Mouse (Mus musculus) lung, adult 2 months (tissue): Measurements from ENCODE around the gene Rftn1.

Source experiments
- CTCF ChIP-seq: fragments of 200-500 bp; IDR thresholded peaks from 2 replicates; pipeline ENCODE4 v1.5.1; 2011; ENCODE audit warnings: mild to moderate bottlenecking, low read length, control low read depth; ENCODE audit not compliant: insufficient read depth
- POLR2A ChIP-seq: fragments of 200-500 bp; IDR thresholded peaks from 2 replicates; pipeline ENCODE4 v1.6.1; 2011; ENCODE audit warnings: low read depth, mild to moderate bottlenecking, control low read depth, low read length, borderline replicate concordance; ENCODE audit errors: extremely low read depth

DNA sequence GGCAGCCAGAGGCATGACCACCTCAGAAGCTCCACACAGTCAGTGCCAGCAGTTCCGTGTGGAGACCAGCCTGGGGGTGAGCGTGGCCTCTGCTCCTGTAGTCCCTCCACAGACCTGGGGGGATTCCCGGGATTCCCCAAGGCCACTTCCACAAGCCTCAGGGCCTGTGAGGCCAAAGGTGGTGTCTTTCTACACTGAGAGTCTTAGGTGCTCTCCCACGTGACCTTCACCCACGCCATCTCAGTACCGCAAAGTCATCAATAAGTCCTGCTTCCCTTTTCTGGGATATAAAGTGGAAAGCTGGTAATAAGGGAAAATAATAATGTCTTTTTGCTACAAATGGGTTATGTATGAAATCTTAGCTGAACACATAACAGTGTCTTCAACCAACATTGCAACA lies 92.2 kb downstream of the Rftn1 start:
- TF ChIP-seq CTCF (no peak), POLR2A (no peak)
